Mouse (Mus musculus) 3134 (cell line): Measurements from ENCODE around the gene Il27.

Experiments
- DNase-seq: peaks from one replicate; pipeline ENCODE4 v3.0.0-alpha.2; 2011; ENCODE audit warnings: low spot score; ENCODE audit not compliant: insufficient read length; ENCODE audit errors: extremely low read depth

Gene Il27

DNA sequence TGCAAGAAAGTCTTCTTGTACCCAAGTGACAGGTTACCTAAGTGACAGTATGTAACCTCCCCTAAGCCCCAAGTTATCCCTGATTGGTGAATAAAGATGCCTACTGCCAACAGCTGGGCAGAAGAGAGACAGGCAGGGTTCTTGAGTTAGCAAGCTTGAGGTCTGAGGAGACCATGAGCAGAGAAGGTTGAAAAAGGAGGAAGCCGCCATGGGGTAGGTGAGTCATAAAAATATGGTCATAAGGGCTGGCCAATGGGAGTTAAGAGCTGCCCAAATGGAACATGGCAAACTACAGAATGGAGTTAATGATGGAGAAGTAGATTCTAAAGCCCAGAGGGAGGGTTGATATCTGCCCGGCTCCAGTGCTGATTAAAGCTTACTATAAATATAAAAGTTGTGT, 49.1 kb downstream of the Il27 start:
- no peak for DNase-seq

DNA sequence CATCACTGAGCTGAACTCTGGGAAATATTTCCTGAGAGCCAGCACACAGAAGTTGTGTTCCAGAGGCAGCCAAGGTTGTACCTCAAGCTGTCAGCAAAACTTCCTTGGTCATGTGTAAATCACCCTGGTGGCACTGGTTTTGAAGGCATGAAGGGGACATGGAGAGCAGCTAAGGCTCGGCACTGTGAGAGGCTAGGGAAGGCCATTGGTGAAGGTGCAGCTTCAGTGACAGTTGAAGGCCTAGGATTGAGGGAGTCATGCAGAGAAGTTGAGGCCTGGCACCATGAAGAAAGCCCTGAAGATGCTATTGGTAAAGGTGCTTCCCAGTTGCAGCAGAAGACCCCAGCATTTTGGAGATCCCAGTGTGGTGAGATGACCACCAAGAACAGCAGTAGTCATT, 53.1 kb downstream of the Il27 start:
- no peak for DNase-seq
